Mouse (Mus musculus): ENCODE measurements around the gene Wdr62. TPM values are rescaled to one million over a fixed set of nuclear protein-coding genes. Genes with fewer than 3 reads are reported as not detected.
"Not testable (repeated sequence)": the region's sequence is repeated elsewhere in the genome, so short reads cannot be mapped to it uniquely, and the experiment has no call there.

Gene Wdr62
- total RNA-seq, 1 experiment from 2014 or later: 17.5 TPM

DNA sequence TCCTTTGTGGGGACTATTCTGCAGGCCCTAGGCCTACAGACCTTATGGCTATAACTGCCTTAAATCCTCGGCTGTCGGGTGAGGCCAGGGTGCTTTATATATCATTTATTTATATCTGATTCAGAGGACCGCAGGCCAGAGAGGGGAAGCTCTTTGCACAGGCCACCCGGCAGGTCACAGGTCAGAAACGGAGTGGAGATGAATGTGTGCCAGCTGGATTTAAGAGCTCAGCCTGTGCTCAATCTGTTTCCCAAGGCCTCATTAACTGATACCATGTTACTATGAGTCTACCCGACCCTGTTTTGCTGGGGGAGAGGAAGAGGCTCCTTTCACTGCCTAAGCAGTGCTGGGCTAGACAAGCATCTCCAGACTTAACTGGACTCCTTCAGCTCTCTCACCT lies 5.8 kb downstream of the Wdr62 start:
- no peak for ATAC-seq (replicated peaks; ENCODE audit: low read depth, poor library complexity, severe bottlenecking)

DNA sequence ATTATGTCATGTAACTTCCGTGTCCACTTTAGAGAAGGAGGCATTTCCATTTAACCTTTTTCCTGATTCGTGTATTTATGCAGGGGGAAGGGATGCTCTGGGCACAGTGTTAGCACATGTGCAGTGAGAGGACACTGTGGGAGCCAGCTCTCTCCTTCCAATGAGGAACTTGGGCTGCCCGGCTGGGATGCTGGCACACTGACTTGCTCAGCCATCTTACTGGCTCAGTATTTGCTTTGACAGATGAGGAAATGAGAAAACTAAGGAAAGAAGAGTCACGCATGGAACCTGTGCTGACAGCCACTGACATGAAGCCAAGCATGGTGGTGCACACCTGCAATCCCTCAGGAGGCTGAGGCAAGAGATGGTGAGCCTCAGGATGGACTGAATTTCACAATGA lies 10.6 kb downstream of the Wdr62 start:
- ATAC-seq (replicated peaks; ENCODE audit: low read depth, poor library complexity, severe bottlenecking): no peak

DNA sequence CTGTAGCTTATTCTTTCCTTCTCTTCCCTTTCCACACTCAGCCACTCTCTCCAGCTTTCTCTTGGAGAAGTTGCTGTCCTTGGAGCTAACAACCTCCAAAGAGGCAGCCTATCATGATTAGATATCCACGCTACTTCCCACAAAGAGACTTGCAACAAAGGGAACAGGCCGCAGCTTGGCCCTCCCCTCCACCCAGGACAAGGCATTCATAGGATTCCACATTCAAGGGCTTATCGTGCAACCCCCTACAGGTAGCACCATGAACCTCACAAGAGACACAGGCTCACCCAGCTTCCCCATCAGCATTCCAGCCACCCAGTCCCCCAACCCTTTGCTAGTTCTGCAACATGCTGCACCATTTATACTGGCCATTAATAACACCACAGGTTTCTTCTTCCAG lies 13.4 kb downstream of the Wdr62 start:
- ATAC-seq (replicated peaks; ENCODE audit: low read depth, poor library complexity, severe bottlenecking): no peak

DNA sequence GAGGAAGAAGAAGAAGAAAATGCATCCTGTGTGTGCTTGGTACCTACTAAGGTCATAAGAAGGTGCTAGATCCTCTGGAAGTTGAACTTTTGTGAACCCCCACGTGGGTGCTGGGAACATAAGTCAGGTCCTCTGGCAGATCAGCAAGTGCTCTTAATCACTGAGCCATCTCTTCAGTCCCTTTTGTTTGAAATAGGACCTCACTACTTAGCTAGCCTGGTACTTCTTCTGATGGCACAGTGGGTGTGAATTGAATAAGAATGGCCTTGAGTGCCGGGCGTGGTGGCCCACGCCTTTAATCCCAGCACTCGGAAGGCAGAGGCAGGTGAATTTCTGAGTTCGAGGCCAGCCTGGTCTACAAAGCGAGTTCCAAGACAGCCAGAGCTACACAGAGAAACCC lies 14.3 kb downstream of the Wdr62 start:
- no peak for ATAC-seq (replicated peaks; ENCODE audit: low read depth, poor library complexity, severe bottlenecking)

DNA sequence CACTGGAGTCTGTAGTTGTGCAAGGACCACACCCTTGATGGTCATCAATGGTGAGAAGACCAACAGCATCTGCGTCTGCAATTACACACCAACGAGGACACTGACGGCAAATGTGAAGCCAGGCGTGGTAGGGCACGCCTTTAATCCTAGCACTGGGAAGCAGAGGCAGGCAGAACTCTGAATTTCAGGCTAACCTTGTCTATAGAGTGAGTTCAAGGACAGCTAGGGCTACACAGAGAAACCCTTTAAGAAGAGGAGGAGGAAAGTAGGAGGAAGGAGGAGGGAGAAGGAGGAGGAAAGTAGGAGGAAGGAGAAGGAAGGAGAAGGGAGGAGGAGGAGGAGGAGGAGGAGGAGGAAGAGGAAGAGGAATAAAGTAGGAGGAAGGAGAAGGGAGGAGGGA lies 14.7 kb downstream of the Wdr62 start:
- no peak for ATAC-seq (replicated peaks; ENCODE audit: low read depth, poor library complexity, severe bottlenecking)

DNA sequence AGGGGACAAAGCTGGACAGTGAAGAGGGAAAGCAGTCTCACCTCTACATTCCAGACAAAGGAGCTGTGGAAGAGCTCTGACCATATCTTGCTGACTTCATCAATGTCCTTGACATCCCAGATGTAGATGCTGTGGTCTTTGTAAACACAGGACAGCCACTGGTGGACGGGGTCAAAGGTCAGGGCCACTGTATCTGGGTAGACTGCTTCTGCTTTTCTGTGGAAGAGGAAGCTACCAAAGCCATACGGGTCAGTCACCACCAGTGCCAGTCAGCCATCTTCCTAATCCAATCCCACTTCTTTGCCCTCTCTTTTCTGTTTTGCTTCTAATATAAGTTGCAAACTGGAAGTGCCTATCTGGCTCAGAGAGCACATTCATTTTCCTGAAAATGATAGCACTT lies 15.2 kb downstream of the Wdr62 start:
- ATAC-seq (replicated peaks; ENCODE audit: low read depth, poor library complexity, severe bottlenecking): no peak

DNA sequence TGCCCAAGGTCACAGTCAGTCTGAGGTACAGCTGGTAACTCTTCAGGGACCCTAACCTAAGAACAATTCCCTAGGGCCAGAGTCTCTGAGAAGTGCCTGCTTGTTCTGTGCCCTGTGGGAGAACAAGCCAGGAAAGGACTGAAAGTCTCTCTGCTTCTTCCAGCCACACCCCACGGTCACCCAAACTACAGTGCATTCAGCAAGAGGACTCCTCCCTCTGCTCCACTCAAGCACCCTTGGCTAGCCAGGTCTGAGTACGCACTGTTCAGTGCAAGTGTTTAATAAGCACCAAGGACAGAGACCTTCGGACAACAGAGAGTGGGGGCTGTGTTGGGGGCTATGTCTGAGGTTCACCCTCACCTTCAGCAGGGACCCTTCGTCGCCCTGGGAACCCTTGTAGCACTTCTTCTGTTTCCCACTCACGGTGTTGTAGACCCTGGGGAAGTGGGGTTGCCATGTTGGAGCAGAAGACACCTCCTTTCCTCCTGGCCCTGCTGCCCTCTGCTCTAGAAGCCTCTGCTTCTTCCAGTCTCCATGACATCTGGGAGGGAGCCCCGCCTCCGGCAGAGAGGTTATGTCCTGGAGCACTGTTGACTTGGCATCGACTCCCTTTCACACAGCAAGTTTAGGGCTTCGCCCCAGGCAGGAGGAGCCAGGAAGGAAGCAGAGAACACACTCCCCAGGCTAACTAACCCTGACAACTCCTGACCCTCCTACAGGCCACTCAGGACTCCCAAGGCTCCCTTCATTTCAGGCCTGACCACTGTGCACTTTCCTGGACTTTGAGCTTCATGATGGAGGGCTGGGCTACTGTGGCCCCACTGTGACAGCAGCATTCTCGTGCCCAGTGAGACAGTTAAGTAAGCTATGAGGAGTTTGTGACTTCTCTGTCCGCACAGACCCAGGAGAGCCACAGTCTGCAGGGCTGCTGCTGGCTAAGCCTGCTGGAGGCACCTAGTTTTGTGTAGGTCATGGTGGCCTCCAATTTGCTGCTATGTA lies 28.0 kb downstream of the Wdr62 start:
- no peak for ATAC-seq (replicated peaks; ENCODE audit: low read depth, poor library complexity, severe bottlenecking)

DNA sequence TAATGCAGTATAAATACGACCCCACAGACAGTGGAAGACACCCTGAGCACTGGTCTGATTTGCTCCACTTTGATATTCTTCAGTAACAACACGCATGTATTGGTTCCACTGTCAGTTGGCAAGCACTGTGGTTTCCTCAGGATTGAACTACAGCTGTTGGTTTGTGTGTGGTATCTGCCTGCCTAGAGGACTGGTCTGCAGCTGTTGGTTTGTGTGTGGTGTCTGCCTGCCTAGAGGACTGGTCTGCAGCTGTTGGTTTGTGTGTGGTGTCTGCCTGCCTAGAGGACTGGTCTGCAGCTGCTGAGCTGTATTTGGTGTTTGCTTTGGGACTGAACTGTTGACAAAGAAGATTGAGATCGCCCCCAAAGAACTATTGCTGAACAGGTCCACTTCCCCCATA lies 42.8 kb downstream of the Wdr62 start:
- not testable (repeated sequence) for ATAC-seq (replicated peaks; ENCODE audit: low read depth, poor library complexity, severe bottlenecking)

DNA sequence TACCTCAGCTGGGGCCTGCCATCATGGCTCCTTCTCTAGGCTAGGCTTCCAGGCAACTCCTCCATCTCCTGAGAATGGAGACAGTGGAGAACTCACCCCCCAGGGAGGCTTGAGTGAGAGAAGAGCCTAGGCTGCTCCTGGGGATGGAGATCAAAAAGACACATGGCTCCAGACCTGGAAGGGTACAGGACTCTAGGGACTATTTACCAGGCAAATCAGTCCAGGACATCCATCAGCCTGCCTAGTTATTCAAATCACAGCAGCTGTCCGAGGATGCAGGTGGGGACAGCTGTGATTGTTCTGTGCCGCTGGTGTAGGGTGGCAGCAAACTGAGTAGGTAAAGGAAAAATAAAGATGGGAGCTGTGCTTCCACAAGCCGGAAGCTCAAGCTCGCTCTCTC lies 44.6 kb downstream of the Wdr62 start, which contains the start of gene Ovol3:
Gene Ovol3, minus strand, starts transcription at position 101 of the 400 bp plus-strand sequence.
- no peak for ATAC-seq (replicated peaks; ENCODE audit: low read depth, poor library complexity, severe bottlenecking)

DNA sequence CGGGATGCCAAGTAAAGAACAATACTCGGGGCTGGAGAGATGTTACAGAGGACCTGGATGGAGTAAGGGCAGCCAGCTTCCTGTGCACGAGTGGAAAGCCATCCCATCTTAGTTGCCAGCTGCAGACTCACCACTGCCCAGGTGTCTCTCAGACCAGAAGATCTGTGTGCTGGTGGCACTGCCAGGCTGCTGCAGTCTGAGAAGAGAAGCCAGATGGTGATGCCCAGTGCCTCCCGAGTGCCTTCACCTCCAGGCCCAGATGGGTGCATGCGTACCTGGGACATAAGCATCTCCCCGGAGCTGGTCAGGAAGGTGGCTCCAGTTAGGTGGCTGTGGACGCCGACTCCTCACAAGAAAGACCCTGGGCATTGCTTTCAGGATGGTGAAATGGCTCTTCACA lies 45.1 kb downstream of the Wdr62 start:
- ATAC-seq (replicated peaks; ENCODE audit: low read depth, poor library complexity, severe bottlenecking): no peak

DNA sequence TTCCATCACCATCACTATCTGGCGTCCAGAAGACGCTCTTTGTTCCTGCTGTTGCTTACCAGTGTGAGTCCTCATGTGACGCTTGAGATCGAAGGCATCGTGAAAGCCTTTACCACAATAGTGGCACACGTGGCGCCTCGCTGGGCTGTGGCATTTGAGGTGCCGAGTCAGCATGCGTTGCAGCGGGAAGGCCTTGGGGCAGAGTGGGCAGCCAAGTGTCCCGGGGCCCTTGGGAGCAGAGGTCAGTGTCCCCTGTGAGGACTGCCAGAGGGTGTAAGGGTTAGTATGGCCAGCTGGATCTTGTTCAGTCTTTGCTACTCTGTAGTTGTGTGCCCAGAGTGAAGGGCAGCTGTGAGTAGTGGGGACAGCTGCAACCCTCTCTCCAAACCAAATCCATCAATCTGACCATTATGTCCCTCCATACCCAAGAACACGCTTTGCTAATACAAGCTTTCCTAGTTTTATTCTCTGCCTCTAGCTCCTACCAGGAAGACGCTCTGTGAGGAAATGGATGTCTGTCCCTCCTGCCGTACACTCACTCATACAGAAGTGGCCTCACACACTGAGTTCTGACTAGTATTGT lies 45.9 kb downstream of the Wdr62 start:
- no peak for ATAC-seq (replicated peaks; ENCODE audit: low read depth, poor library complexity, severe bottlenecking)

DNA sequence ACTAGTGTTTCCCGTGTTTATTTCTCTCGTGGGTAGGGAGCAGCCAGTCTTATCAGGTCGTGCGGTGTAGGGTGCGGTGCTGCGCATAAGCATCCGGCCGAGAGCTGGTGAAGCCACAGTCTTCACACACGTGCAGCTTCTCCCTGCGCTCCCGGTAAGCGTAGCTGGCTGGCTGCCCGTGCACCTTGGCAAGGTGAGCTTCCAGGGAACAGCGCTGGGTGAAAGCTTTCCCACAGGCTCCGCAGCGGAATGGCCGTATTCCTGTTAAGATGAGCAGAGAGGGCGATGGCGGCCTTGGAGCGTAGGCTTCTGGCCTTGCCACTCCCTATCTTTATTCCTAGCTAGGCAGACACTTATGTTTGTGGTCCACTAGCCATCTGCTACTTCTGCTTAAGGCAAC lies 46.8 kb downstream of the Wdr62 start:
- no peak for ATAC-seq (replicated peaks; ENCODE audit: low read depth, poor library complexity, severe bottlenecking)

DNA sequence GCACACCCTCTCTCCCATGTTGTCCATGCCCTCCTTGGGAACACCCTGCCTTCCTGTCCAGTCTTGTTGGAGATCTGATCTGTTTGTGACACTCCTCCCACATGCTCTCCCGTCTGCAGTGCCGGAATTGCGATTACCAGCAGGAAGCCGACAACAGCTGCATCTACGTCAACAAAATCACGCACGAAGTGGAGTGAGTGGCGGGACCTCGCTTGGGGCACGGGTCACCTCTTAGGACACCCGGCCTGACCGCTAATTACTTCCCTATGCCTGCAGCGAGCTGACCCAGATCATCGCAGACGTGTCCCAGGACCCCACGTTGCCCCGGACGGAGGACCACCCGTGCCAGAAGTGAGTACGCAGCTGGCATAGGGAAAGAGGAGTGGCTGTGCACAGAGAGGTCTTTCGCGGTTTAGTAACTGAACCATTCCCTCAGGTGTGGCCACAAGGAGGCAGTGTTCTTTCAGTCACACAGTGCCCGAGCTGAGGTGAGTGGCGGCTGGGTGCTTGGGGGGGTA lies 47.5 kb downstream of the Wdr62 start:
- peak; percentile 34 for ATAC-seq (replicated peaks; ENCODE audit: low read depth, poor library complexity, severe bottlenecking)

DNA sequence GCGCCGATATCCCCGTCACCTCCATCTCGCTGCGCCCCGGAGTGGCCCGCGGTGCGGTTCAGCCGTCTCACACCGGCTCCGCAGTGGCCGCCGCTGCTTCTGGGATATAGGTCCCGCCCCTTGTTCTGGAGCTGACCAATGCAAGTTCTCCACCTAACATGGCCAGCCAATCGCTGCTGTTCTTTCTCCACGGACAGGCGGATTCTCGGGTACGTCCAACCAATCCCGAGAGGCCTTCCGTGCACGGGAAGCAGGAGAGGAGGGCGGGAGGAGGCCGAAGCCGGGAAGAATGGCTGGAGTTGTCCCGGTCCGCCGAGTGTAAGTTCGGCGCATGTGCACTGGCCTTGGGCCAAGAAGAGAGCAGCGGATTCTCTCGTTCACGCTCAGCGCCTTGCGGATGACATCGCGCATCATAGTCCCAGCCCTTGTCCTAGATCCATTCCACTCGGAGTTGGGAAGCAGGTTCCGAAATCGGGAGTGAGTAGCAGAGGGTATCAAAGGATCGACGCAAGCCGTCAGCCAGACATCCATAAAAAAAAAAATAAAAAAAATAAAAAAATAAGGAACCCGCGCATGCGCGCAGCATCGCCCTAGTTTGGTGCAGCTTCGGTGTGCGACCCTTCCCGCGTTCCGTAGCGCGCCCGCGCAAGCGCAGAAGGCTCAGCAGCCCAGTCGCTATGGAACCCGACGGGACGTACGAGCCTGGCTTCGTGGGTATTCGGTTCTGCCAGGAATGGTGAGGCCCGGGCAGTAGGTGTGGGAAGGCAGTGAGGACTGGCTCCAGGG lies 48.4 kb downstream of the Wdr62 start, which contains the start of the genes Polr2i and Tbcb:
Gene Polr2i, plus strand, starts transcription at position 280 of the 786 bp plus-strand sequence.
Gene Tbcb, minus strand, starts transcription at position 604 of the 786 bp plus-strand sequence.
- peak; percentile 96 for ATAC-seq (replicated peaks; ENCODE audit: low read depth, poor library complexity, severe bottlenecking)

DNA sequence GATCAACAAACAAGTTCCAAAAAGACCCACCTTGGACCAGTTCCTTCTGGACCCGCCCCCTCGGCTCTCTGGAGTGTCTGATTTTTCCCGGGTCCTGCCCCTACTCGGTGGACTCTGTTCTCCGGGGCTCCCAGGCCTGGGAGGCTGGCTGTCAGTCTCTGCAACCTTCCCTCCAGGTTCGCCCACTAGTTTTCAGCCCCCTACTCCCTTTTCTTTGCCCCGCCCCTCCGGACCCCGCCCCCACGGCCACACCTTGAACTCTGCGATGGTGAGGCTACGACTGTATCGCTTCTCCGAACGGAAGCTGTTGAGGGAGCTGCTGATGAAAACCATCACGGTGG lies 48.9 kb downstream of the Wdr62 start:
- ATAC-seq (replicated peaks; ENCODE audit: low read depth, poor library complexity, severe bottlenecking): no peak

DNA sequence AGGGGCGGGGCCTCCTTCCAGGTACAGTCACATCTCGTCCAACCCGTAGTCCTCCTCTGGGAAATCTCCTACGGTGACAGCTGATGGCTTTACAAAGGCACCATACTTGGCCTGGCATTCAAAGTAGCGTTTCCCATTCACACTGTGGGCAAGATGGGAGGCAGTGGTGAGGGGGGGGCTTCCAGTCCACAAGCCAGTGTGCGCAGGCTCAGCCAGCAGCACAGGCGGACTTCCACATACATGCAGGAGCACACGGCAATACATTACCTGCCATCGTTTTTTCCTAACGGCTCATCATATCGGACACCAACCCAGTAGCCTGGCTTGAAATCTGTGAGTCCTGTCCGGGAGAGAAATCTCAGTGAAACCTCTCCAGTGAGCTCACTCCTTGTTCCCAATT lies 56.0 kb downstream of the Wdr62 start:
- ATAC-seq (replicated peaks; ENCODE audit: low read depth, poor library complexity, severe bottlenecking): no peak

DNA sequence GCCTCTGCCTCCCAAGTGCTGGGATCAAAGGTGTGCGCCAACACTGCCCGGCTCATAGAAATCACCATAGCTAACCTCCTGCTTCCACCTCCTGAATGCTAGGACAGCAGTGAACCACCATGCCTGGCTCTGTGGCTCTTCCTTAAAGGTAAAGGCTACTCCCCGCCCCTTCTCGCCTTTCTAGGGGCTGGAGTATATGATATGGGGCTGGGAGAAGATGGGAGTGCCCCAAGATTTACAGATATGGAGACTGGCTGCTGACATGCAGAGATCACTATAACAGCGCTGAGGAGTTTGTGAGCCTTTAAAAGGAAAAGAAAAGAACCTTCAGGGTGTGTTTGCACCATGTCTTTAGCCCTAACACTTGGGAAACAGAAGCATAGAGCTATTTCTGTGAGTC lies 58.0 kb downstream of the Wdr62 start:
- no peak for ATAC-seq (replicated peaks; ENCODE audit: low read depth, poor library complexity, severe bottlenecking)

DNA sequence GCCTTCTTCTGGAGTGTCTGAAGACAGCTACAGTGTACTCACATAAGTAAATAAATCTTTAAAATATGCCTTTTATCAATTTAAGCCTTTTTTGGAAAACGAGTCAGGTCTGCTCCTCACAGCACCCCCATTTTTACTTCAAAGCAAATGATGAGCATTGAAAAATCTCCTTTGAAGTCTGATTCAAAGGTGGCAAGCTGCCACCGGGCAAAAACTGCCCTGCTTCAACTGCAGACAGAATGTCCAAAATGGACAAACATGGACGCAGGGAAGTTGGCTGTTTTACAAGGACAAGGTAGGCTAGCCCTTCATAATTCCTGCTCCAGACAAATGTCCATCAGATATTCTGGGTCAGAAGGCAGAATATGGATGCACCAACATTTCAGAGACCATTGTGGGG lies 58.8 kb downstream of the Wdr62 start:
- ATAC-seq (replicated peaks; ENCODE audit: low read depth, poor library complexity, severe bottlenecking): no peak

DNA sequence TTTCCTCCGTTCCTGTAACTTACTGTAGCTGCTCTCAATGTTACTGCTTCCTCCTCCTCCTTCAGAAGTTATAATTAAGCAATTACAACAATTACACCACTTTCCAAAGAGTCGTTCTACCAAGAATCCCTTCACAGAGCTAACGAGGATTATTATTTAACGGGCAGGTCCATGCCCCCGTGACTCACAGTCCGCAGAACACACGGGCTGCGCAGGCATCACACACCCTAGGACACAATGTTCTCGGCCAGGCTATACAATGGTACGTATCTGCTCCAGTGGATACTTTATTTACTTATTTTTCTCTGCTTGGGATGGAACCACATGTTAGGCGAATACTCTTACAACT lies 60.2 kb downstream of the Wdr62 start:
- peak; percentile 55 for ATAC-seq (replicated peaks; ENCODE audit: low read depth, poor library complexity, severe bottlenecking)

DNA sequence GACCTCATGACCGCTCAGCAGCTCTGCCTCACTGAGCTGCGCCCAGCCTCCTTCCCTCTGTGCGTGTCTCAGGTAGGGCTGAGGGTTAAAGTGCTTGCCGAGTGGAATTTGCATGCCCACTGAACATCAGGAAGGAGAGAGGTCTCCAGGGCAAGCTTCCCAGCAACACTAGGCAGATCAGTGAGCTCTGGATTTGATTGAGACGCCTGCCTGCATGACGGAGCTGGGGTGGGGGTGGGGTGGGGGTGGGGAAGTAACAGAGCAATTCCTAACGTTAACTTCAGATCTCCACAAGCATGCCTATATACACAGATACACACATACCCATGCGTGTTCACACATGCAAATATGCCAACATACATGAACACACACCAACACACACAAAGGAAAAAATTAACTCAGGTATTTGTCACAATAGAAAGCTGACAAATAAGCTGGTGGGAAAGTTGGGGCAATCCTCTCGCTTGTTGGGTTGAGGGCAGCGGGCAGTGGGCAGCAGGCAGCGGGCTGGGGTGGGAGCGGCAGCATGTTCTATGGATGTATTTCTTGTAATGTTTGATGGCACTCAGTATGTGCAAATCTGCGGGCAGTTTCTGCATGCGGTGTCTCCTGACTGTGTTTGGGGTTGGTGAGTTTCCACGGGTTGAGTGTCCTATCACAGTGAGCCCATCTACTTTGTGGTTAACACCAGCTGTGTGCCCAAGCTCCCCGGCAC lies 60.8 kb downstream of the Wdr62 start:
- ATAC-seq (replicated peaks; ENCODE audit: low read depth, poor library complexity, severe bottlenecking): peak; percentile 83
